Mouse (Mus musculus) thymus, postnatal 0 days (tissue): ENCODE results near the gene Lrrc36. TPM values are rescaled to one million over a fixed set of nuclear protein-coding genes. Genes with fewer than 3 reads are reported as not detected.
A peak's percentile ranks its signal among the peaks of the same experiment; 100 is the strongest.

ENCODE experiments used
- DNase-seq: peaks from one replicate; pipeline ENCODE4 v3.0.0-alpha.2; 2015; ENCODE audit warnings: low spot score
- polyA plus RNA-seq: library from polyadenylated mRNA; unstranded; fragments of >200 nt; fragmentation: Nextera tagmentation; extraction: Ambion mirVana; gene quantifications from 2 replicates; pipeline ENCODE4 v1.2.1, GENCODE M21; 2015

Gene Lrrc36
- polyA plus RNA-seq, 1 experiment from 2014 or later = 0.47 TPM

GRCm38 (mm10) chr8:105466700-105467291 is 53.4 kb downstream of the Lrrc36 start:
- DNase-seq = no peak

- no peak for DNase-seq
These were observed 54.1 kb downstream of the Lrrc36 start for GRCm38 (mm10) chr8:105467396-105467985.

DNA sequence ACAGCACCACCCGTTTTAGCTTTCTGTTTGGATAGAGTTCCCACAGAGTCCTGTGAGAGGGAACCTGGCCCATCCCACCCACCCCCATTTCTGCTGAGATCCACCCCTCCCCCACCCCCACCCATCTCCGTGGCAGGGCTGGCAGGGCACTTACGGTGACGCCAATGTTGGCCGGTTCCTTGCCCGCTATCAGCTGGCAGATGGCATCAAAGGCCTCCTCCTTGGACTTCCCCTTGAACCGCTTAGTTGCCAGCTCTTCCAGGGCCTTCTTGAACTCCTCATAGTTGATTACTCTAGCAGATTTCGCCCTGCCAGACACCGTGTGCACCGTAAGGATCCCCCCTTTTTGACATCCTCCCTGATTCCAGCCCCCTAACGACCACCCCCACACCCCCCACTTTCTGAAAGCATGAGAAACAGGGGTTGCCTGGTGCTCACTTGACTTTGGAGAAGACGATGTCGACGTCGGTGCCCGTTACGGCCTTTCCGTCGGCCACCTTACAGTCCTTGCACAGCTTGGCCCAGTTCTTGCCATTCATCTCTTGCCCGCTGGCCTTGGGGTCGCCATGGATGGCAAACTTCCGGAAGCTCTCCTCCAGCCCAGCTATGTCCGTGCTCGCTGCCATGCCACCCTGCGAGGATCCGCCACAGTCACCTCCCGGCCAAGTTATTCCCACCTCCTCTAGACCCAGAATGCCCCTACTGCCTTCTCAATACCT is 54.8 kb downstream of the Lrrc36 start:
- DNase-seq = no peak

DNA sequence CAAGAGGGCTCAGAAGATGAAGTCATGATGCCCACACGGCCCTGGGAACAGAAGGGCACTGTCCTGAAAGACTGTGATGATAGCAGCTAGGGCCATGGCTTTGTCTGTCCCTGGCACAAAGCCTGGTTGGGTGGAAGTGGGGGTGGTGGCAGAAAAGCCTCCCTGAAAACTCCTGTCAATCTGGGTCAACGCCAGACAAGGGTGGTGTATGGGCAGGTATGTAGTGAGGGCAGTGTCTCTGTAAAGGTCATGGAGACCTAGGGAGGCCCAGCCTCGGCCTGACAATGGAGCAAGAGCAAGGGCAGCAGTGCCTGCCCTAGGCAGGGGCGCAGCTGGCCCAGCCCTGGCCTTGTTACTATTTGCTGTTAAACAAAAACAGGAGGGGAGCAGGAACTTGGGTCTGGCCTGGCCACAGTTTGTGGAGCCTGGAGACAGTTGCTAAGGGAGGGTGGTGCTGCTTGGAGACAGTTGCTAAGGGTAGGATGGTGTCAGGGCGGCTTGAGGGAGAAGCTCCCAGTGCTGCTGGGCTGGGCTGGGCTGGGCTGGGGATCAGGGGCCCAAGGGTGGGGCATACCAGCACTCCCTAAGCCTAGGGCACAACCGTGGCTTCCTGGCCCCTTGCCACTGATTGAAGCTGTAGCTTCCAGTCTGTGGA is 55.8 kb downstream of the Lrrc36 start:
- DNase-seq = no peak

- DNase-seq = no peak
These were observed 56.4 kb downstream of the Lrrc36 start for GRCm38 (mm10) chr8:105469816-105470215.

DNA sequence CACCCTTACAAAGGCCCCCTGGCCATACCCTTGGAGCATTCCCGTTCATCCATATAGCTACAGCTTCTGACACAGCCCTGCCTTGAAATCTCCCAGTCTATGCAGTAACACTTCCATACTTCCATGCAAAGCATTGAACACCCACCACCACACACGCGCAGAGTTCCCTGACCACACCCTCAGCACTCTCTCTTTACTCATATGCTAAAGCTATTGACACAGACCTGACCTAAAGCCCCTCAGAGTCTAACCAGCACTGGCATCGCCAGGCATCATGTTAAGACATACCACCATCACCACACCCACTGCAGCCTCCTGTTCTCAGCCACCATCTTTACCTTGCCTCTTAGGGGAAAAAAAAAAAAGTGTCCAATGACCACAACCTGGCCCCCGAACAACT is 56.9 kb downstream of the Lrrc36 start:
- DNase-seq = no peak

DNA sequence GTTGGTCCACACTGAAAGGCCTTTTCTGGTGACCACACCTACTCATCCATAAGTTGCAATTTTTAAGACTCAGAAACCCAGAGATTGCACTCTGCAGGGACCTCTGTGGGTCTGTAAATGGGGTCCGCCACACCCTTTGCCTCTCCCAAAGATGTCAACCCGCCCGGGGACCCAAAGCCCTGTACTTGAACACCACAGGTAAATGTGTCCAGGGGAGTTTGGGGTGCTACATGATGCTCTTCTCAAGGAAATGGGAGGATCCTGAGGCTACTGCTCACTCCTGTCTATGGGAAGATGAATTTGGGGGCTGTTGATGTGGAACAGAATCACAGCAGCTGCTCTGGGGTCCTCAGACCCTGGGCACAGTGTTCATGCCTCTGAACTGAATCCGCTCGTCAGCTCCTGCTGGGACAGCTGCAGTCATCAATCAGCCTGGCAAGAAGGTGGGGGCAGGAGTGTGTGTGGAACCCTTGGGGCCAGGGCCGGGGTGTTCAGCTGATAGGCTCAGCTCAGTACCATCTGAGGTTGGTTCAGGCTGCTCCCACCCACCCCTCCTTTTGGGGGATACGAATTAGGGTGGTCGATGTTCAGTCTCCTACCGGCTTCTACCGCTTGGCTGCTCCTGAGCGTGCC is 57.4 kb downstream of the Lrrc36 start:
- no peak for DNase-seq

DNA sequence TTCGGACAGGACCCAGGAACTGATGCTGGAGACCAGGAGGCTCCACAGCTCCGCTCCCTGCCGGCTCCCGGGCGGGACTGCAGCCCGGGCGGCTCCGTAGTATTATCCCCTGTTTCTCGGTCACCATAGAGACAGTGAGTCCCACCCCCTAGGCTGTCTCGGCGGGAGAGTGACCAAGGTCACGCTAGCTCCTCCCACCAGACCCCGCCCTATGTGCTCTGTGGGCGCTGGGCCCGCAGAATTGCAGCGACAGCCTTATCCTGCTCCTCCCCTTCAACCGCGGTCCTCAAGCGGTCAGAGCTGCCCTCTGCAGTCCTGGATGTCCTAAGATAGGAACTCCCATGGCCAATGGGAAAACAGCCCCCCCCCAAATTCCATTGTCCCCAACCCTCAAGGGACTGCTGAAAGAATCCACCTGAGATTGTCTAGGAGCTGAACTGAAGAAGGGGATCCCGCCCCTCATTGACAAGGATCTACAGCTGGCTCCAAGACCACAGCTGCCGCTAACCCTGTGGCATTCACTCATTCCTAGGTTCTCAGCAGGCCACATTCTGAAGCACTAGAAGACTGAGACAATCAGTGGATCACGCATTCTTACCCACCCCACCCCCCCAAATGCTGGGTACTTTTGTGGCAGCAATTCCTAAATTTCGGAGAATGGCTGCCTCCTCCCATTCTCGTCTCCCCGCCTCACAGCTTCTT is 58.1 kb downstream of the Lrrc36 start, which contains the start of gene Tppp3:
Tppp3 (minus strand) TSS at position 213 of the 702 bp plus-strand sequence.
- DNase-seq = no peak

DNA sequence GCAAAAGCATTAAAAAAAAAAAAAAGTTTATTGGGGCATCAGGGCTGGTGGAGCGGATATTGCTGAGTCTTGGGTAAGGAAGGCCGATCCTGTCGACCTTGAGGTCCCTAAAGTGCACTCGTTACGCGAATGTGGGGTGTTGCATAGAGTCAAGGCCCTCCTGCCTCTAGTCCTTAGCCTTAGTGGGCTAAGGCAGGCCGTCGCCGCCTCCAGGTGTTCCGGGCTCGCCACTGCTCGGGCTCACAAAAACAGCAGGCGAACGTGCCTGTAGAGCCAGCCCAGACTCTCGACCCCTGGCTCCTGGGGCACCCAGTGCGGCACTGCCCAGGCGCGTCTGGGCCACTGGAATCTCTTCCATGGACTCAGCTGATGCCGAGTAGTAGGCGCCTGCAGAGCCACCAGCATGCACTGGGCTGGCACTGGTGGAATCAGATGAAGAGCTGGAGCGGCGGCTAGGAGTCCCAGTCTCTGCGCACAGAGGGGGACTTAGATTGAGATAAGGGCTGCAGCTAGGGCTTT is 59.1 kb downstream of the Lrrc36 start:
- no peak for DNase-seq

GRCm38 (mm10) chr8:105472983-105473382 is 59.6 kb downstream of the Lrrc36 start:
- no peak for DNase-seq

DNA sequence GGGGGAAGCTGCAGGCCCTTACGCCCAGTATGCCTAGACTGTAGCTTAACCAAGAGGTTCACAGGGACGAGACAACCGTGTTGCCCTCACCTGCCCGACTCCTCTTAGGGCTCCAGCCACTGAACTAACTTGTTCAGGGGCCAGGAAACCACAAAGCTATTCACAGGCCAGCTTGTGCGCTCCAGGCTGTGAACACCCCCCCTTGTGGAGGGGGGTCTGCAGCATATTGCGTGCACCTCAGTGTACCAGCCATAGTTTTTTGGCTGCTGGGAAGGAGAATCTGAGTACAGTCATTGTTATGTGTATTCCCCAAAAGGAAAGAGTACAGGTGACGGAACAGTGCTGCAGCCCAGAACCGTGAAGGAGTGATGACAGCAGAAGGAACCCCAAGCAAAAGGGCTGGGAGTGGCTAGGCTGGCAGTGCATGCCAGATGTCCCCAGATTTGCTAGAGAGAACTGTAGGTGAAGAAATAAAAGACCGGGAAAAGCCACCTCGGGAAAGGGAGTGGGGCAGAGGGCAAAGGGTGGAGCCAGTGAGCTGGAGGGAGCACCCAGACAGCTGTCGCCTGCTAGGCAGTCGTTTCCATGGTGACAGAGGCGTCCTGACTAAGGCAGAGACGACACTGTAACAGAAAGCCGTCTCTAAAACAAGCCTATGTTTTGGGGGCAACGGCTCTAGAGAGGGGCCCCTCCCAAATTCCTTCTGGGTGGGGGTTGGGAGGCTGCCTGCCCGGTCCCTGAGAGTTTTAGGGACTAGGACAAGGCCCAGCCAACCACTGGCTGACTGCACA is 60.6 kb downstream of the Lrrc36 start:
- peak; percentile 40 for DNase-seq

DNA sequence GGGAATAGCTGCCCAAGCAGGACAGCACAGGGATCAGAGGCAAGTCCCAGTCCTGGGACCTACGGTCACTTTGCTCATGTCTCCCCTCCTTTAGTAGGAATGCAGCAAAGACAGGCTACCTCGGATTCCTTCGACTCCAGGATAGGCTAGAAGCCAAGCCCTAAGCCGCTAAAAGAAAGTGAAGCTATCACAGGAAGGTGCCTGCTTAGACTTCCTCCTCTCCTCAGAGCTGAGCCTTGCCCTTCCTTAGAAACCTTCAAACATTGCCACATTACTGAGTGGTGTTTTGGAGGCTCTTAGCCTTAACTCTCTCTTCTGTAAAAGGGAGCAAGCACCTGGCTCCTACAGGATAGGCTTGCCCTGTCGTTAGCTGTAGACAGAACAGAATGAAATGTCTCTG is 61.3 kb downstream of the Lrrc36 start:
- DNase-seq = no peak

GRCm38 (mm10) chr8:105475254-105475653 is 61.9 kb downstream of the Lrrc36 start:
- DNase-seq = no peak

GRCm38 (mm10) chr8:105475742-105476141 is 62.4 kb downstream of the Lrrc36 start:
- no peak for DNase-seq

DNA sequence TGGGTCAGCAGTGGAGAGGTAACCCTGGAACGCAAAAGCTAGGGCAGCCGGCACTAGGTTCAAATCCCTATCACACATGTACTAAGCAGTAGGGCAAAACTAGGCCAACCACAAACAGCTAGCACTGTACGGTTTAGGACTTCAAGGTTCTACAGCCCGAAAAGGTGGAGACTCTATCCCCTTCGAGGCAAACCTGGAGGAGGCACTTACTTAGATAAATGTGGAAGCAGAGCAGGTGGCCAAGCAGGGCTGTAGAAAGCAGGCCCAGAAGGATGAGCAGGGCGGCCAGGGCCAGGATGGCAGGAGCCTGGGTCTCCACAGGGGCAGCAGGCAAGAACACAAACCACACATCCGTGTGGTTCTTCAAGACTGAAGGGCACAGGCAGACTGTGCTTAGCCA is 62.8 kb downstream of the Lrrc36 start:
- DNase-seq = no peak

DNA sequence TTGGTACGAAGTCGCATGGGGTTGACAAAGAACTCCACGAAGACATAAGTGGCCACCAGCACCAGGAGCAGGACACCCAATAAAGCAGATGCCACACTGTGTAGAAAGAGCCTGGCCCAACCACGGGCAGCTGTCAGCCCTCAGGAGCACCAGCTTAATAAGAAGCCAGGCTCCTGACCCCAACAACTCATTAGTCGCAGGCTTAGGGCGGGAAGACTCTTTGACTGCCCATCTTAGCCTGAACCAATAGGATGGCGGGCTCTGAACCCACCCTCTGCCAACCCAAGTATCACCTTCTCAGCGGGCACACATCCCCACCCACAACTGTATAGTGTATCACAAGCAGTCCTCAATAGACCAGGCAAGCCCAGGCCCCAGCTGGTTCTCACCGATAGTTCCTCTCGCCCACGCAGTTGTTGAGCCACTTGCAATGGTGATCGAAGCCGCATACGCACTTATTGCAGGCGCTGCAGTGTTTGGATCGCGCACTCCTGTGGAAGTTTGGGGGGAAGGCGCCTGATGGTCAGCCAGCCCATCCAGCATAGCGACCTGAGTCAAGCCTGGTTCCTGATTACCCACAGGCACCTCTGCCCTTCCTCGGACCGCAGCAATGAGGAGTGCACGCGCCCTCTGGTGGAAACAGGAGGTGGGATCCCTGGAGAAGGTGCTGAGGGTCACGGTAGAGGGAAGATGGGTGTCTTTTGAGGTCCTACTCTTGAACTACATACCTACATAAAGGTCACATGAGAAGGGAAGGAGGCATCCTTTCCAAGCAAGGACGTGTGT is 63.5 kb downstream of the Lrrc36 start:
- DNase-seq = peak; percentile 39

DNA sequence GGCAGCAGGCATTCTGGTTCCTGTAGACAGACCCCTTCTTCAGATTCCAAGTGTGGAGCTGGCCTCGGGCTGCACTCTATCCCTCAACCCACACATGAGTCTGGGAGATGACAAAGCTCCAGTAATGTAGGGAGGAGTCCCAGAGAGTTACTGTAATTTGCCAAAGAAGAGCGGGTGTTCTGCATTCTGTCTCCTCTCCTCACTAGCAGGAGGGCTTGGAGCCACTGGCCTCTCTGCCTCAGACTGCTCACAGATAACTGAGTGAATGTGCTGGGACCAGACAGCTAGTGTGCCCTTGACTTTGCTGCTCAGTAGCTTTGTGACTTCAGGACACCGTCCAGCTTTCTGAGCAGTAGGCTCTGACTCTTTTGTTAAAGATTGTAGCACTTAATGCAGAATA is 64.4 kb downstream of the Lrrc36 start:
- DNase-seq = no peak

DNA sequence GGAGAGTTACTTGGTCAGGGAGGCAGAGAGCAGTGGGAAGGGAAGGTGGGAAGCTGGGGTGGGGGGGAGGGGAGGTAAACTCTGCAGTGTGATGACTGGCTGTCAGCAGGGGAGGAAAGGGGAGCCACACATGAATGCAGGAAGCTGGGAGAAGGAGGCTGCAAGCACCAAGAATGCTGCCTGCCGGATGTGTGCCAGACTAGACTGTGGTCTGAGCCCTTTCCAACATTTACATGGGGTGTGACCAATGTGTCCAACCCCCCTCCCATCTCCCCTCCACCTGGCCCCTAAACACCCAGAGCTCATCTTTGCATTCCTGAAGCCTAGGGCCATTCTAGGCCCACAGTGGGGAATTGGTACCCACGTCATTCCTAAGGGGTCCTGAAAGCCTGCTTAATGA is 67.6 kb downstream of the Lrrc36 start:
- no peak for DNase-seq

DNA sequence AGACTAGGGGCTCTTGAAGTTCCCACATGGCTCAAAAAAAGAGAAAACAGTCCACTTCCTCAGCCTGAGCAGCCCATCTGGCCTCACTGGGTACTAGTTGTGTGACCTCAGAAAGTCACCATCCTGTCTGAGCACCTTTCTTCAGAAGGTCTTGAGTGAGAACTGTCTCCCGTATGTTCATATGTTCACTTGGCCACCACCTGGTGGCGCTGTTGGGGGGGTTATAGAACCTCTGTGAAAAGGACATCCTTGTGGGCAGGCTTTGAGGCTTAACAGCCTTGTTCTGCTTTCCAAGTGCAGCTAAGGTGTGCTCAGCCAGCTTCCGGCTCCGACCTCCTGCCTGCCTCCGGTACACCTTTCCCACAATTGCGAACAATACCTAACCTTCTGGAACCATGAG is 68.1 kb downstream of the Lrrc36 start:
- DNase-seq = peak; percentile 43
